ENCODE assay signal across 9 mouse cellular contexts in the genomic region with DNA sequence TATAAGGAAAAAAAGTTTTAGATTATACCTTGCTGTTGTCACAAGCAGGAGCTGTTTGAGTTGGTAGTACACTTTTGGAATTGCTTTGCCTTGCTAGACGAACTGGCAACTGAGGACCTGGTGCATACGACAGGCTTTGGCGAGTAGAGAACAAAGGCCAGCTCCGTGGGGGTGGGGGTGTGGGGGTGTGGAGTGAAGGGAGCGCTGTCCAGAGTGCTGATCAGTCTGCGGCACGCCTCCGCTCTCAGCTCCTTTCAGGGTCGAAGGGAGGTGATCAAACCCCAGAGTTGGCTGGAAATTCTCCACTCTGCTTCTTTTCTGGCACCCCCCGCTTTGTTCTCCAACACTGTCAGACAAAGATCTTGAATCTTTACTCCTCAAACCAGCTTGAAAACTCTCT. TPM values are rescaled to one million over a fixed set of nuclear protein-coding genes. Genes with fewer than 3 reads are reported as not detected.
DNase-seq lines count a peak whose midpoint lies in the region; ATAC-seq lines count a peak whose summit lies in the region.
"Had no signal": no experiment of that assay in that cellular context is flagged by ENCODE, and none has a peak within 500 bp of the region (broad histone marks: within the 10 kb centered on the region; RNA-seq: fewer than 3 reads in every experiment).

No protein-coding gene starts in this region.

- peak overlapping the region; percentile 98 for H3K27ac ChIP-seq in hindbrain, embryonic 11.5 days (ENCODE audit: low read depth, low read length)

- peak overlapping the region; percentile 61 for H3K4me2 ChIP-seq in hindbrain, embryonic 11.5 days (replicated peaks; ENCODE audit: low read depth, low read length)

- peak; percentile 68 for ATAC-seq in hindbrain, embryonic 11.5 days (ENCODE audit: low FRiP score)

- intact Hi-C loops in heart, postnatal 10 days (cut with DNase I): no loop called here
- intact Hi-C loops in left cerebral cortex, postnatal 25 days (cut with DNase I): no loop called here

- peak overlapping the region; percentile 68 for H3K9ac ChIP-seq in hindbrain, embryonic 11.5 days (ENCODE audit: low read depth, low read length)

- peak overlapping the region; percentile 42 for H3K4me3 ChIP-seq in hindbrain, embryonic 11.5 days (ENCODE audit: low read depth, low read length)

- H3K4me1 ChIP-seq in hindbrain, embryonic 11.5 days (replicated peaks; ENCODE audit: control insufficient read depth, insufficient read depth, low read length): no peaks in the 10 kb centered on the region; the same call in 1 of the 2 replicates

- H3K27me3 ChIP-seq in hindbrain, embryonic 11.5 days (ENCODE audit: control insufficient read depth, insufficient read depth, low read length): no peaks in the 10 kb centered on the region

- H3K36me3 ChIP-seq in hindbrain, embryonic 11.5 days (ENCODE audit: control insufficient read depth, insufficient read depth, low read length): no peaks in the 10 kb centered on the region

- WGBS in hindbrain, embryonic 11.5 days: under 1% methylated on average over 10 of the region's 10 CpGs

- no peaks in the 10 kb centered on the region for H3K9me3 ChIP-seq in hindbrain, embryonic 11.5 days (ENCODE audit: control insufficient read depth, low read length)

- DNase-seq in heart, postnatal 10 days: peak; percentile 19 to 33
- no peak for DNase-seq in heart, adult 8-10 months (ENCODE audit: low spot score)
- peak; percentile 4 to 7 for DNase-seq in B cell, adult 2 months
- DNase-seq in brain, adult 2 months (ENCODE audit: low read depth, low spot score): peak; percentile 48
- DNase-seq in hindbrain, embryonic 11.5 days (ENCODE audit: low spot score): peak; percentile 86
- peak; percentile 19 to 26 for DNase-seq in lung, postnatal 4 days
- peak; percentile 5 to 8 for DNase-seq in thymus, postnatal 36 days
- no peak for DNase-seq in left cerebral cortex, postnatal 25 days (ENCODE audit: low spot score in 2 of 2)

RNA-seq across cellular contexts. Expression of a gene that starts 1.5 kb away (rescaled TPM):
- total RNA-seq in heart, postnatal 10 days (2021): not detected
- total RNA-seq in heart, adult 8-10 months (2022): not detected
- polyA plus RNA-seq in hindbrain, embryonic 11.5 days (2014; fragmentation: Nextera tagmentation; extraction: Ambion mirVana): 38.7 and 39.3 TPM in 2 replicates
- total RNA-seq in left cerebral cortex, postnatal 25 days (2021): 10 to 100 TPM; 17.4 to 18.1 TPM
- total RNA-seq: heart, postnatal 36 days had no signal

RNA-seq across cellular contexts. Expression of a gene that starts 49.8 kb away (rescaled TPM):
- total RNA-seq in heart, postnatal 10 days (2021): not detected
- under 1 TPM in 1 of 4 experiments, not detected in 3; 0.16 TPM for total RNA-seq in heart, adult 8-10 months (2022)
- 21.6 and 24.3 TPM in 2 replicates for polyA plus RNA-seq in hindbrain, embryonic 11.5 days (2014; fragmentation: Nextera tagmentation; extraction: Ambion mirVana)
- total RNA-seq in left cerebral cortex, postnatal 25 days (2021): 10 to 100 TPM; 56.1 to 57.3 TPM
- total RNA-seq: heart, postnatal 36 days had no signal

Comparison
In these comparisons a context has a peak if more than half of its experiments do, and no peak if none do; other contexts are left out.
1. DNase-seq: peak in heart, postnatal 10 days (2 of 2), B cell, adult 2 months (2 of 2), brain, adult 2 months (single experiment), hindbrain, embryonic 11.5 days (single experiment), lung, postnatal 4 days (2 of 2) and thymus, postnatal 36 days (2 of 2); none in heart, adult 8-10 months (single experiment) and left cerebral cortex, postnatal 25 days (0 of 2).
2. RNA of a gene that starts 1.5 kb away (total RNA-seq): 17.4 to 18.1 TPM in left cerebral cortex, postnatal 25 days; not detected in heart, postnatal 10 days and not detected in heart, adult 8-10 months; every median in the first group is over 10 times any median in the second.
3. RNA of a gene that starts 49.8 kb away (total RNA-seq): 56.1 to 57.3 TPM in left cerebral cortex, postnatal 25 days; 0.16 TPM in heart, adult 8-10 months and not detected in heart, postnatal 10 days; every median in the first group is over 10 times any median in the second.